Mouse (Mus musculus) intestine, embryonic 15.5 days (tissue): Measurements from ENCODE around the gene Bsn. TPM values are rescaled to one million over a fixed set of nuclear protein-coding genes. Genes with fewer than 3 reads are reported as not detected.

Experiments used
- ATAC-seq: fragments of 200-750 bp; cut with Nextera tagmentation; 2 replicates; pipeline ENCODE4 v1.8.0; 2017; ENCODE audit warnings: moderate TSS enrichment, moderate library complexity
- H3K27ac ChIP-seq: fragments of 300-500 bp; sonication (generic); 2 replicates; pipeline ENCODE4 v1.5.1; 2015; ENCODE audit warnings: mild to moderate bottlenecking, inconsistent platforms
- H3K27me3 ChIP-seq: fragments of 300-500 bp; sonication (generic); replicated peaks from 2 replicates; pipeline ENCODE4 v1.6.1; 2015; ENCODE audit warnings: inconsistent platforms
- H3K36me3 ChIP-seq: fragments of 300-500 bp; sonication (generic); 2 replicates; pipeline ENCODE4 v1.6.1; 2015; ENCODE audit warnings: inconsistent platforms
- H3K4me1 ChIP-seq: fragments of 300-500 bp; sonication (generic); replicated peaks from 2 replicates; pipeline ENCODE4 v1.6.1; 2015; ENCODE audit warnings: inconsistent platforms
- H3K4me2 ChIP-seq: fragments of 300-500 bp; sonication (generic); replicated peaks from 2 replicates; pipeline ENCODE4 v1.6.1; 2015; ENCODE audit warnings: mild to moderate bottlenecking, inconsistent platforms
- H3K4me3 ChIP-seq: fragments of 300-500 bp; sonication (generic); replicated peaks from 2 replicates; pipeline ENCODE4 v1.5.1; 2015; ENCODE audit warnings: inconsistent platforms
- H3K9ac ChIP-seq: fragments of 300-500 bp; sonication (generic); 2 replicates; pipeline ENCODE4 v1.6.1; 2015; ENCODE audit warnings: inconsistent platforms
- H3K9me3 ChIP-seq: fragments of 300-500 bp; sonication (generic); 2 replicates; pipeline ENCODE4 v1.6.1; 2016; ENCODE audit warnings: inconsistent platforms
- WGBS: fragments of 180-500 bp; shearing (Covaris S2); methylation state at CpG from one replicate; pipeline ENCODE4 v1.1.7; 2015; 5-methylcytosine and 5-hydroxymethylcytosine counted together
- polyA plus RNA-seq: library from polyadenylated mRNA; unstranded; fragments of >200 nt; fragmentation: Nextera tagmentation; extraction: Ambion mirVana; gene quantifications from 2 replicates; pipeline ENCODE4 v1.2.1, GENCODE M21; 2015

Bsn gene
- polyA plus RNA-seq, 1 experiment from 2014 or later = 4.7 TPM

GRCm38 (mm10) chr9:108112719-108113340 lies 77.4 kb downstream of the Bsn start:
- WGBS = 94% methylated on average over 18 of the region's 18 CpGs
- Histone ChIP-seq H3K9ac (no peak overlapping the region), H3K4me3 (no peak overlapping the region), H3K9me3 (no peaks in the 10 kb centered on the region), H3K4me2 (no peak overlapping the region), H3K36me3 (0 out of 2 replicates have a peak, but pooled peaks cover 3% of the 10 kb centered on the region), H3K4me1 (peaks cover 30% of the 10 kb centered on the region), H3K27ac (no peak overlapping the region), H3K27me3 (no peaks in the 10 kb centered on the region; the same call in 1 of the 2 replicates)
- ATAC-seq = no peak

DNA sequence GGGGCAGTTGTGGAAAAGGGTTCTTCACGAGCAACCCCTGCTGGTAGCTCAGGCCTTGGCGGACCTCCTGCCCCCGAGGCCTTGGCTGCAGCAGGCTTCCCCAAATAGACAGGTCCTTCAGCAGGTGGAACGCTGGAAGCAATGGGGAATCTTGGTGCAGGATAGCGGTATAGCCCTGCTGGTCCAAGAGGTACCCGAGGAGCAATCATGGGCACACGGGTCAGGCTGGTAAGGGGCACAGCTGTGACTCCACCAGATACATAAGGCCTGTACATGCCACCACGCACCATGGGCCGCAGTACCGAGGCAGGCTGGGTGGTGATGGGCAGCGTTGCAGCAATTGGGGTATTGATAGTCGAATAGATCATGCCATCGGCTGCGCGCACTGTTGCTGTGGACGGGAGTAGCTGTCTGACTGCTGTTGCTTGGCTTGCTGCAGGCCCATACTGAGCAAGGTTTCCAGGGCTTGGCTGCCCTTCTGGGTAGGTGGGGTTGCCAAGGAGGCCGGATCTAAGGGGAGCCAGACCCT lies 78.5 kb downstream of the Bsn start:
- H3K4me1 ChIP-seq = peaks cover 26% of the 10 kb centered on the region
- peak overlapping the region; percentile 29 for H3K4me3 ChIP-seq
- peak overlapping the region; percentile 77 for H3K4me2 ChIP-seq
- H3K9me3 ChIP-seq = no peaks in the 10 kb centered on the region
- H3K36me3 ChIP-seq = 0 out of 2 replicates have a peak, but pooled peaks cover 3% of the 10 kb centered on the region
- no peak; the same call in 1 of the 2 replicates for ATAC-seq
- H3K27ac ChIP-seq = peak overlapping the region; percentile 40
- 73% methylated on average over 17 of the region's 17 CpGs for WGBS
- H3K9ac ChIP-seq = peak overlapping the region; percentile 46
- H3K27me3 ChIP-seq = no peaks in the 10 kb centered on the region; the same call in 1 of the 2 replicates

GRCm38 (mm10) chr9:108111101-108111592 lies 79.0 kb downstream of the Bsn start:
- Histone ChIP-seq H3K9ac (peak overlapping the region; percentile 46), H3K9me3 (no peaks in the 10 kb centered on the region), H3K4me3 (peak overlapping the region; percentile 29), H3K27me3 (no peaks in the 10 kb centered on the region; the same call in 1 of the 2 replicates), H3K27ac (peak overlapping the region; percentile 40), H3K36me3 (0 out of 2 replicates have a peak, but pooled peaks cover 2% of the 10 kb centered on the region), H3K4me1 (peaks cover 26% of the 10 kb centered on the region), H3K4me2 (peak overlapping the region; percentile 77)
- peak; percentile 36 for ATAC-seq
- 5% methylated on average over 22 of the region's 22 CpGs for WGBS

- Histone ChIP-seq H3K36me3 (no peaks in the 10 kb centered on the region), H3K4me3 (peak overlapping the region; percentile 29), H3K9ac (no peak overlapping the region; the same call in 1 of the 2 replicates), H3K27me3 (no peaks in the 10 kb centered on the region; the same call in 1 of the 2 replicates), H3K4me1 (peaks cover 34% of the 10 kb centered on the region), H3K27ac (0 out of 2 replicates have a peak overlapping the region, but pooled peaks have one; percentile 40), H3K9me3 (no peaks in the 10 kb centered on the region), H3K4me2 (peak overlapping the region; percentile 77)
- no peak; the same call in 1 of the 2 replicates for ATAC-seq
- 70% methylated on average over 16 of the region's 16 CpGs for WGBS
Measured at GRCm38 (mm10) chr9:108110160-108110559, 80.0 kb downstream of the Bsn start.

DNA sequence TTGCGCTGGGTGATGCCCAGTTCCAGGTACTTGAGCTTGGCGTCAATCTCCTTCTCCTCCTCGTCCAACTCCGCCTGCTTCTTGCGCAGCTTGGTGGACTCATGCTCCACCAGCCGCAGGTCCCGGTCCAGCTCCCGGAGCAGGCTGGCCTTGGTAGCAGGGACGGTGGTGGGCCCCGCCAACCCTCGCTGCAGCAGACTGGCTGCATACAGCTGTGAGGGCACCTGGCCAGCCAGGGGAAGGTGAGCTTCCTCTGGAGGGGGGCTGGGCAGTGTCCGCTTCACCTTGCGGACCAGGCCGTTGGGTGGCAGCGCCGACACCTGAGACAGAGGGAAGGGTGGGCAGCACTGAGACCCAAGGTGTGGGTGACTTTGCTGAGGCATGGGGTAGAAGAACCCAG lies 82.3 kb downstream of the Bsn start:
- ATAC-seq = no peak
- no peak overlapping the region for H3K27ac ChIP-seq
- no peaks in the 10 kb centered on the region for H3K36me3 ChIP-seq
- 91% methylated on average over 16 of the region's 16 CpGs for WGBS
- no peaks in the 10 kb centered on the region for H3K27me3 ChIP-seq
- H3K9ac ChIP-seq = no peak overlapping the region
- H3K4me2 ChIP-seq = no peak overlapping the region
- H3K9me3 ChIP-seq = no peaks in the 10 kb centered on the region
- H3K4me1 ChIP-seq = peaks cover 42% of the 10 kb centered on the region
- H3K4me3 ChIP-seq = no peak overlapping the region

- no peak overlapping the region for H3K27ac ChIP-seq
- H3K27me3 ChIP-seq = no peaks in the 10 kb centered on the region
- no peak overlapping the region for H3K9ac ChIP-seq
- no peak overlapping the region for H3K4me2 ChIP-seq
- no peak for ATAC-seq
- 93% methylated on average over 23 of the region's 23 CpGs for WGBS
- H3K4me3 ChIP-seq = 0 out of 2 replicates have a peak overlapping the region, but pooled peaks have one; percentile 33
- H3K4me1 ChIP-seq = peaks cover 37% of the 10 kb centered on the region
- H3K36me3 ChIP-seq = no peaks in the 10 kb centered on the region
- no peaks in the 10 kb centered on the region for H3K9me3 ChIP-seq
Measured at GRCm38 (mm10) chr9:108106090-108106489, 84.1 kb downstream of the Bsn start.

GRCm38 (mm10) chr9:108105549-108105863 lies 84.7 kb downstream of the Bsn start:
- H3K4me3 ChIP-seq = peak overlapping the region; percentile 33; the same call in 1 of the 2 replicates
- peaks cover 31% of the 10 kb centered on the region for H3K4me1 ChIP-seq
- H3K4me2 ChIP-seq = peak overlapping the region; percentile 56
- H3K9me3 ChIP-seq = no peaks in the 10 kb centered on the region
- H3K9ac ChIP-seq = no peak overlapping the region
- H3K36me3 ChIP-seq = no peaks in the 10 kb centered on the region
- ATAC-seq = no peak
- 85% methylated on average over 12 of the region's 12 CpGs for WGBS
- H3K27ac ChIP-seq = peak overlapping the region; percentile 54
- no peaks in the 10 kb centered on the region for H3K27me3 ChIP-seq

- H3K4me3 ChIP-seq = peak overlapping the region; percentile 33
- peak overlapping the region; percentile 54 for H3K27ac ChIP-seq
- ATAC-seq = peak; percentile 91
Measured at GRCm38 (mm10) chr9:108104766-108105548, 85.2 kb downstream of the Bsn start.

DNA sequence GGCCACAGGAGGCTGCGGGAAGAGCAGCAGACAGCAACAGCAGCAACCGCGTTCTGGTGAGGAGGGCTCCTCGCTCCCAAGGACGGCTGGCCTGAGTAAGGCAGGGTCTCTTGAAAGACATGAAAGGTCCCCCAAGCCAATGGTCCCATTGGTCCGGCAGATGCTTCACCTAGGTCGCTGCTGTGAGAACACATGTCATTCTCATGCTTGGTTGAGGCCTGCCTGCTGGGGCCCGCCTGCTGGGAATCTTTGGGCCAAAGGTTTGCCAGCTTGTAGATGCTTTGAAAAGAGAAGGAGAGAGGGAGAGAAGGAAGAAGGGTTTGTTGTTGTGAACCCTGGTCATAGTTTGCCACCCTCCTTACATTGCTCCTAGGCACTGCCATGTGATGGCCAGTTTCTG lies 90.6 kb downstream of the Bsn start:
- H3K4me3 ChIP-seq = no peak overlapping the region
- no peaks in the 10 kb centered on the region for H3K36me3 ChIP-seq
- no peak overlapping the region for H3K9ac ChIP-seq
- H3K9me3 ChIP-seq = no peaks in the 10 kb centered on the region
- H3K4me1 ChIP-seq = peaks cover 20% of the 10 kb centered on the region
- 84% methylated on average over 8 of the region's 8 CpGs for WGBS
- H3K4me2 ChIP-seq = no peak overlapping the region
- ATAC-seq = no peak
- H3K27me3 ChIP-seq = no peaks in the 10 kb centered on the region
- H3K27ac ChIP-seq = no peak overlapping the region

More at GRCm38 (mm10) chr9:108104766-108105548, 85.2 kb downstream of the Bsn start:
- Histone ChIP-seq H3K4me2 (peak overlapping the region; percentile 56), H3K9ac (peak overlapping the region; percentile 43), H3K27me3 (no peaks in the 10 kb centered on the region), H3K9me3 (no peaks in the 10 kb centered on the region), H3K4me1 (peaks cover 25% of the 10 kb centered on the region), H3K36me3 (no peaks in the 10 kb centered on the region)
- WGBS = 43% methylated on average over 31 of the region's 31 CpGs

DNA sequence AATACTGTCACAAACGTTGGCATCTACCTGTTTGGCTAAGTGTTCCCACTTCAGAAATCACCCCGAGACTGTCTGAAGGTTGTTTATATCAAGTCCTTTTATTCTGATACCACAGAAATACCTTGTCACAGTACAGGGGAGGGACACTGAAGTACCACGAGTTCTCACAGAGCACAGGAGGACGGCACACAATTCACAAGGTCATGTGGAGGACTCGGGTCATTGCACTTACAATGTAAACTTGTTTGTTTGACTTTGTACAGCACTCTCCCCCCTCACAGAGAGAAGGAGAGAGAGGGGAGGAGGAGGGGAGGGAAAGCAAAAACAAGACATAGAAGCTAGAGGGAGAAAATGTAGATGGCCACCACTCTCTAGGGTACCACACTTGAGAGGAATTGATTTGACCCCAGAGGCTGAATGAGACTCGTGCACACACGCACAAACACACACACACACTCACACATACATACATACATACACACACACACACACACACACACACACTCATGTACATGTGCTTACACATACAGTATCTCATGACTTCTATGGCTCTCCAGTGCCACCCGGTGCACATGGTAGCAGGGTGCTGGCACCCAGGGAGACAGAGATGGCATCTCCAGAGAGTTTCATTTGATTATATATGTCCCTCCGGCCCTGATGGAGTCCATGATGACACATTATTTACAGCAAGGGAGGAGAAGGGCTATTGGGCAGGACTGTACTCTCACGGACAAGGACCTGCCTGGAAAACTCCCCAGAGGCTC lies 94.1 kb downstream of the Bsn start:
- Histone ChIP-seq H3K9me3 (no peaks in the 10 kb centered on the region), H3K4me2 (no peak overlapping the region), H3K36me3 (peaks cover 10% of the 10 kb centered on the region), H3K4me1 (peaks cover 24% of the 10 kb centered on the region), H3K27me3 (no peaks in the 10 kb centered on the region), H3K4me3 (no peak overlapping the region), H3K9ac (no peak overlapping the region), H3K27ac (no peak overlapping the region)
- 52% methylated on average over 10 of the region's 10 CpGs for WGBS
- no peak for ATAC-seq

DNA sequence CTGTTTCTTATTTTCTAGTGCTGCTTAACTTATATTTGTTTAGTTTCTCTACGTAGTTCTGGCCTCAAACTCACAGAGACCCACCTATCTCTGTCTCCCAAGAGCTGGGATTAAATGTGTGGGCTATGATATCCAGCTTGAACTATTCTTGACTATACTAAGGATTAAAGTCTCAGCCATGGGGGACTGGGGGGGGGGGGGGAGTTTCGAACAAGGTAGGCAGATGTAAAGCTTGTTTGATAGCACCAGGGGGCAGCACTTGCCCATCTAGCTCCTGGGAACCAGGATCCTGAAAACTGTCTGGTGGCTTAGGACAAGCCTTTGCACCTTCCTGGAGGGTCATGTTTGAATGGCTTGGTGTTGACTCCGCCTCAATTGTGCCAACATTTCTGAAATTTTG lies 94.7 kb downstream of the Bsn start:
- Histone ChIP-seq H3K9ac (peak overlapping the region; percentile 90), H3K27ac (peak overlapping the region; percentile 86; the same call in 1 of the 2 replicates), H3K27me3 (no peaks in the 10 kb centered on the region), H3K4me2 (peak overlapping the region; percentile 97), H3K4me1 (peaks cover 24% of the 10 kb centered on the region), H3K9me3 (no peaks in the 10 kb centered on the region), H3K4me3 (peak overlapping the region; percentile 82), H3K36me3 (peaks cover 11% of the 10 kb centered on the region)
- ATAC-seq = 0 out of 2 replicates have a peak, but pooled peaks have one; percentile 12
- 5% methylated on average over 3 of the region's 3 CpGs for WGBS
